Mouse (Mus musculus) embryonic facial prominence, embryonic 15.5 days (tissue): ENCODE measurements at regions not wholly inside any gene's neighbourhood (a gene's known extent, or its start where the extent isn't known, plus 50 kb on each side); places are given as distances from the start of the nearest gene placed in this dataset.

Source experiments
- ATAC-seq: fragments of 200-750 bp; cut with Nextera tagmentation; 2 replicates; pipeline ENCODE4 v1.8.0; 2017; ENCODE audit warnings: low read depth, moderate TSS enrichment; ENCODE audit not compliant: insufficient number of reproducible peaks, low FRiP score, low TSS enrichment
- H3K27ac ChIP-seq: fragments of 300-500 bp; sonication (generic); replicated peaks from 2 replicates; pipeline ENCODE4 v1.5.1; 2015; ENCODE audit warnings: mild to moderate bottlenecking, inconsistent platforms
- H3K27me3 ChIP-seq: fragments of 300-500 bp; sonication (generic); 2 replicates; pipeline ENCODE4 v1.6.1; 2015; ENCODE audit warnings: inconsistent platforms
- H3K36me3 ChIP-seq: fragments of 300-500 bp; sonication (generic); 2 replicates; pipeline ENCODE4 v1.6.1; 2015; ENCODE audit warnings: mild to moderate bottlenecking, inconsistent platforms
- H3K4me1 ChIP-seq: fragments of 300-500 bp; sonication (generic); 2 replicates; pipeline ENCODE4 v1.6.1; 2015; ENCODE audit warnings: inconsistent platforms
- H3K4me2 ChIP-seq: fragments of 300-500 bp; sonication (generic); replicated peaks from 2 replicates; pipeline ENCODE4 v1.6.1; 2015; ENCODE audit warnings: mild to moderate bottlenecking, inconsistent platforms
- H3K4me3 ChIP-seq: fragments of 300-500 bp; sonication (generic); replicated peaks from 2 replicates; pipeline ENCODE4 v1.5.1; 2015; ENCODE audit warnings: mild to moderate bottlenecking, inconsistent platforms
- H3K9ac ChIP-seq: fragments of 300-500 bp; sonication (generic); 2 replicates; pipeline ENCODE4 v1.6.1; 2015; ENCODE audit warnings: inconsistent platforms
- H3K9me3 ChIP-seq: fragments of 300-500 bp; sonication (generic); replicated peaks from 2 replicates; pipeline ENCODE4 v1.6.1; 2016; ENCODE audit warnings: inconsistent platforms
- WGBS: fragments of 180-500 bp; shearing (Covaris S2); methylation state at CpG from one replicate; pipeline ENCODE4 v1.1.7; 2015; 5-methylcytosine and 5-hydroxymethylcytosine counted together

DNA sequence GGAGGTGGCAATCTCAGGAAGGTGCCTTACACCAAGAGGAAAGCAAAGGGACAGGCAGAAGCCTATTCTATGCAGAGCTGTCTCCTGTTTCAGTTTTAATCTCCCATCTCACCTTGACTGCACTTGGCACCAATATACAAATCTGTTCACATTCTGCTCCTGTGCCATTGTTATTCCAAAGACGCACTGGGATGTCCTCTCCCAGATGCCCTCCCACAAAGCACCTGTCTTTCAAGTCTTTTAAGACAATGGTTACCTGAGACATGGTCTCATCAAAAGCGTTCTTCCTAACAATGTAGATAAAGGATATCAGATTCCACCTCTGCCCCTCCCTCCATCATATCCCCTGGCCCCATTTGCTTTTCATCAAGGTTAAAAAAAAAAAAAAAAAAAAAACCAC lies 64.2 kb upstream of the Aldh1a3 start:
- no peak for ATAC-seq
- Histone ChIP-seq H3K27me3 (no peaks in the 10 kb centered on the region), H3K4me3 (no peak overlapping the region), H3K9me3 (no peaks in the 10 kb centered on the region), H3K9ac (no peak overlapping the region), H3K4me2 (no peak overlapping the region), H3K36me3 (no peaks in the 10 kb centered on the region), H3K4me1 (no peaks in the 10 kb centered on the region), H3K27ac (no peak overlapping the region)
- 50% methylated on average over 2 of the region's 2 CpGs for WGBS

- H3K27ac ChIP-seq = no peak overlapping the region
- H3K4me3 ChIP-seq = no peak overlapping the region
- no peaks in the 10 kb centered on the region for H3K9me3 ChIP-seq
- H3K4me2 ChIP-seq = no peak overlapping the region
- H3K9ac ChIP-seq = no peak overlapping the region
- H3K27me3 ChIP-seq = no peaks in the 10 kb centered on the region
- ATAC-seq = no peak
- H3K4me1 ChIP-seq = no peaks in the 10 kb centered on the region
- 96% methylated on average over 1 of the region's 1 CpGs for WGBS
- no peaks in the 10 kb centered on the region for H3K36me3 ChIP-seq
Measured at GRCm38 (mm10) chr7:66490073-66490472, 62.8 kb upstream of the Aldh1a3 start.

GRCm38 (mm10) chr7:66487751-66488150 lies 60.4 kb upstream of the Aldh1a3 start:
- ATAC-seq = no peak

GRCm38 (mm10) chr7:66480446-66480845 lies 53.1 kb upstream of the Aldh1a3 start:
- H3K9ac ChIP-seq = no peak overlapping the region
- no peak overlapping the region for H3K27ac ChIP-seq
- H3K9me3 ChIP-seq = no peaks in the 10 kb centered on the region
- H3K4me2 ChIP-seq = no peak overlapping the region
- H3K36me3 ChIP-seq = no peaks in the 10 kb centered on the region
- no peaks in the 10 kb centered on the region for H3K27me3 ChIP-seq
- H3K4me1 ChIP-seq = 0 out of 2 replicates have a peak, but pooled peaks cover 2% of the 10 kb centered on the region
- H3K4me3 ChIP-seq = no peak overlapping the region
- WGBS = 36% methylated on average over 4 of the region's 4 CpGs
- ATAC-seq = no peak

More at GRCm38 (mm10) chr7:66487751-66488150, 60.4 kb upstream of the Aldh1a3 start:
- H3K27me3 ChIP-seq = no peaks in the 10 kb centered on the region
- no peak overlapping the region for H3K4me3 ChIP-seq
- no peaks in the 10 kb centered on the region for H3K9me3 ChIP-seq
- no peaks in the 10 kb centered on the region for H3K36me3 ChIP-seq
- no peak overlapping the region for H3K4me2 ChIP-seq
- H3K4me1 ChIP-seq = no peaks in the 10 kb centered on the region
- H3K27ac ChIP-seq = no peak overlapping the region
- H3K9ac ChIP-seq = no peak overlapping the region

GRCm38 (mm10) chr7:66479321-66479720 lies 52.0 kb upstream of the Aldh1a3 start:
- H3K27ac ChIP-seq = no peak overlapping the region
- H3K4me1 ChIP-seq = 0 out of 2 replicates have a peak, but pooled peaks cover 2% of the 10 kb centered on the region
- no peaks in the 10 kb centered on the region for H3K36me3 ChIP-seq
- WGBS = 84% methylated on average over 4 of the region's 4 CpGs
- ATAC-seq = no peak
- no peak overlapping the region for H3K4me2 ChIP-seq
- H3K9ac ChIP-seq = no peak overlapping the region
- no peak overlapping the region for H3K4me3 ChIP-seq
- no peaks in the 10 kb centered on the region for H3K27me3 ChIP-seq
- H3K9me3 ChIP-seq = no peaks in the 10 kb centered on the region

- ATAC-seq = no peak
- no peak overlapping the region for H3K27ac ChIP-seq
- no peak overlapping the region for H3K9ac ChIP-seq
- no peak overlapping the region for H3K4me3 ChIP-seq
- 0 out of 2 replicates have a peak, but pooled peaks cover 2% of the 10 kb centered on the region for H3K4me1 ChIP-seq
- H3K4me2 ChIP-seq = no peak overlapping the region
- no peaks in the 10 kb centered on the region for H3K27me3 ChIP-seq
- 75% methylated on average over 7 of the region's 7 CpGs for WGBS
- H3K9me3 ChIP-seq = no peaks in the 10 kb centered on the region
- H3K36me3 ChIP-seq = no peaks in the 10 kb centered on the region
Measured at GRCm38 (mm10) chr7:66478106-66478505, 50.8 kb upstream of the Aldh1a3 start.

DNA sequence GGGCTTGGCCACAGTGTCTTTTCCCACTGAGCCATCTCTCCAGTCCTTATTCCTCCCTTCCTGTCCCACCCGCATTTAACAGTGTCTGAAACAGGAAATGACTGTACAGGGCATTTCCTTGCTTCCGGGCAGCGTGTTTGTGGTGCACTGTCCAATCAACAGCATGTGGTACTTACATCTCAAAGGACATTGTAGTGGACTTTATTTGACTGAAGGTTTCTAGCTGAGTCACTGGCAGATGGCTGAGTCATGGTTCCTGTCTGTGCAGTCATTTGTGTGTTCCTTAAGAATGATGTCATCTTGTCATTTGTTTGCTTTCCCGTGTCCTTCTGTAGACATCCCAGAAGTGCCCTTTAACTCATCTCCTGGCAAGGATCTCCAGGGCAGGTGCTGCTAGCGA lies 50.2 kb upstream of the Aldh1a3 start:
- H3K4me1 ChIP-seq = 0 out of 2 replicates have a peak, but pooled peaks cover 2% of the 10 kb centered on the region
- H3K4me3 ChIP-seq = no peak overlapping the region
- no peaks in the 10 kb centered on the region for H3K36me3 ChIP-seq
- H3K27me3 ChIP-seq = no peaks in the 10 kb centered on the region
- H3K9me3 ChIP-seq = no peaks in the 10 kb centered on the region
- 72% methylated on average over 5 of the region's 5 CpGs for WGBS
- no peak for ATAC-seq
- no peak overlapping the region for H3K9ac ChIP-seq
- no peak overlapping the region for H3K27ac ChIP-seq
- no peak overlapping the region for H3K4me2 ChIP-seq
